Mouse (Mus musculus): Measurements from ENCODE around the gene Aph1c. TPM values are rescaled to one million over a fixed set of nuclear protein-coding genes. Genes with fewer than 3 reads are reported as not detected.

Gene Aph1c
- 4.5 and 6.2 TPM in 2 replicates for polyA plus RNA-seq (2015; fragmentation: Nextera tagmentation; extraction: Ambion mirVana)

- H3K4me1 ChIP-seq (ENCODE audit: control insufficient read depth, insufficient read depth, low read length), result peaks cover 13% of the 10 kb centered on the region
- peak; percentile 100 for ATAC-seq
- H3K9me3 ChIP-seq (ENCODE audit: control insufficient read depth, low read length), result no peaks in the 10 kb centered on the region
- WGBS, result under 1% methylated on average over 58 of the region's 58 CpGs
- no peak within 1 kb of the TSS for H3K27ac ChIP-seq (ENCODE audit: low read length)
- H3K27me3 ChIP-seq (replicated peaks; ENCODE audit: control insufficient read depth, insufficient read depth, low read length), result no peaks in the 10 kb centered on the region
- H3K4me2 ChIP-seq (ENCODE audit: low read depth, low read length), result peak within 1 kb of the TSS; percentile 99
- H3K9ac ChIP-seq (ENCODE audit: low read depth, low read length), result peak within 1 kb of the TSS; percentile 70
- H3K36me3 ChIP-seq (ENCODE audit: control insufficient read depth, insufficient read depth, low read length), result no peaks in the 10 kb centered on the region
- H3K4me3 ChIP-seq (ENCODE audit: low read length), result peak within 1 kb of the TSS; percentile 72
Measured at GRCm38 (mm10) chr9:66834318-66835096, at the start of gene Aph1c. Gene Aph1c (minus strand): TSS chr9:66834726.

- Histone ChIP-seq H3K4me1 (ENCODE audit: control insufficient read depth, insufficient read depth, low read length) (peaks cover 16% of the 10 kb centered on the region; the same call in 1 of the 2 replicates), H3K4me3 (ENCODE audit: low read length) (no peak overlapping the region), H3K9me3 (ENCODE audit: control insufficient read depth, low read length) (no peaks in the 10 kb centered on the region), H3K27me3 (replicated peaks; ENCODE audit: control insufficient read depth, insufficient read depth, low read length) (no peaks in the 10 kb centered on the region), H3K9ac (ENCODE audit: low read depth, low read length) (no peak overlapping the region), H3K27ac (ENCODE audit: low read length) (no peak overlapping the region), H3K36me3 (ENCODE audit: control insufficient read depth, insufficient read depth, low read length) (no peaks in the 10 kb centered on the region), H3K4me2 (ENCODE audit: low read depth, low read length) (no peak overlapping the region)
- whole genome bisulfite sequencing, result 80% methylated on average over 5 of the region's 5 CpGs
- ATAC-seq, result no peak
Measured at GRCm38 (mm10) chr9:66883500-66883899, 49.0 kb upstream of the Aph1c start.

GRCm38 (mm10) chr9:66882406-66882821 lies 47.9 kb upstream of the Aph1c start:
- no peaks in the 10 kb centered on the region for H3K27me3 ChIP-seq (replicated peaks; ENCODE audit: control insufficient read depth, insufficient read depth, low read length)
- H3K36me3 ChIP-seq (ENCODE audit: control insufficient read depth, insufficient read depth, low read length), result no peaks in the 10 kb centered on the region
- H3K4me2 ChIP-seq (ENCODE audit: low read depth, low read length), result no peak overlapping the region
- peaks cover 8% of the 10 kb centered on the region; the same call in 1 of the 2 replicates for H3K4me1 ChIP-seq (ENCODE audit: control insufficient read depth, insufficient read depth, low read length)
- no peak for ATAC-seq
- 57% methylated on average over 8 of the region's 8 CpGs for WGBS
- H3K27ac ChIP-seq (ENCODE audit: low read length), result no peak overlapping the region
- H3K9me3 ChIP-seq (ENCODE audit: control insufficient read depth, low read length), result no peaks in the 10 kb centered on the region
- no peak overlapping the region for H3K9ac ChIP-seq (ENCODE audit: low read depth, low read length)
- no peak overlapping the region for H3K4me3 ChIP-seq (ENCODE audit: low read length)

- 76% methylated on average over 3 of the region's 3 CpGs for WGBS
- H3K4me3 ChIP-seq (ENCODE audit: low read length), result no peak overlapping the region
- peaks cover 3% of the 10 kb centered on the region; the same call in 1 of the 2 replicates for H3K4me1 ChIP-seq (ENCODE audit: control insufficient read depth, insufficient read depth, low read length)
- no peak overlapping the region for H3K9ac ChIP-seq (ENCODE audit: low read depth, low read length)
- H3K4me2 ChIP-seq (ENCODE audit: low read depth, low read length), result no peak overlapping the region
- no peaks in the 10 kb centered on the region for H3K9me3 ChIP-seq (ENCODE audit: control insufficient read depth, low read length)
- no peaks in the 10 kb centered on the region for H3K36me3 ChIP-seq (ENCODE audit: control insufficient read depth, insufficient read depth, low read length)
- no peak overlapping the region for H3K27ac ChIP-seq (ENCODE audit: low read length)
- no peaks in the 10 kb centered on the region for H3K27me3 ChIP-seq (replicated peaks; ENCODE audit: control insufficient read depth, insufficient read depth, low read length)
- no peak for ATAC-seq
Measured at GRCm38 (mm10) chr9:66881858-66882257, 47.3 kb upstream of the Aph1c start.

- Histone ChIP-seq H3K9ac (ENCODE audit: low read depth, low read length) (no peak overlapping the region), H3K4me3 (ENCODE audit: low read length) (no peak overlapping the region), H3K36me3 (ENCODE audit: control insufficient read depth, insufficient read depth, low read length) (no peaks in the 10 kb centered on the region), H3K9me3 (ENCODE audit: control insufficient read depth, low read length) (no peaks in the 10 kb centered on the region), H3K27me3 (replicated peaks; ENCODE audit: control insufficient read depth, insufficient read depth, low read length) (no peaks in the 10 kb centered on the region), H3K4me1 (ENCODE audit: control insufficient read depth, insufficient read depth, low read length) (no peaks in the 10 kb centered on the region), H3K4me2 (ENCODE audit: low read depth, low read length) (no peak overlapping the region), H3K27ac (ENCODE audit: low read length) (no peak overlapping the region)
- no peak for ATAC-seq
- WGBS, result 89% methylated on average over 2 of the region's 2 CpGs
Measured at GRCm38 (mm10) chr9:66880752-66881151, 46.2 kb upstream of the Aph1c start.

GRCm38 (mm10) chr9:66879486-66879885 lies 45.0 kb upstream of the Aph1c start:
- ATAC-seq, result no peak
- no peaks in the 10 kb centered on the region for H3K27me3 ChIP-seq (replicated peaks; ENCODE audit: control insufficient read depth, insufficient read depth, low read length)
- H3K4me3 ChIP-seq (ENCODE audit: low read length), result no peak overlapping the region
- 77% methylated on average over 6 of the region's 6 CpGs for WGBS
- H3K27ac ChIP-seq (ENCODE audit: low read length), result no peak overlapping the region
- H3K9me3 ChIP-seq (ENCODE audit: control insufficient read depth, low read length), result no peaks in the 10 kb centered on the region
- no peaks in the 10 kb centered on the region for H3K36me3 ChIP-seq (ENCODE audit: control insufficient read depth, insufficient read depth, low read length)
- no peaks in the 10 kb centered on the region for H3K4me1 ChIP-seq (ENCODE audit: control insufficient read depth, insufficient read depth, low read length)
- H3K9ac ChIP-seq (ENCODE audit: low read depth, low read length), result no peak overlapping the region
- no peak overlapping the region for H3K4me2 ChIP-seq (ENCODE audit: low read depth, low read length)

- H3K9ac ChIP-seq (ENCODE audit: low read depth, low read length), result no peak overlapping the region
- no peak overlapping the region for H3K4me2 ChIP-seq (ENCODE audit: low read depth, low read length)
- H3K4me1 ChIP-seq (ENCODE audit: control insufficient read depth, insufficient read depth, low read length), result no peaks in the 10 kb centered on the region
- H3K9me3 ChIP-seq (ENCODE audit: control insufficient read depth, low read length), result no peaks in the 10 kb centered on the region
- no peaks in the 10 kb centered on the region for H3K36me3 ChIP-seq (ENCODE audit: control insufficient read depth, insufficient read depth, low read length)
- H3K4me3 ChIP-seq (ENCODE audit: low read length), result no peak overlapping the region
- ATAC-seq, result no peak
- H3K27ac ChIP-seq (ENCODE audit: low read length), result no peak overlapping the region
- WGBS, result 94% methylated on average over 3 of the region's 3 CpGs
- no peaks in the 10 kb centered on the region for H3K27me3 ChIP-seq (replicated peaks; ENCODE audit: control insufficient read depth, insufficient read depth, low read length)
Measured at GRCm38 (mm10) chr9:66878899-66879298, 44.4 kb upstream of the Aph1c start.

- Histone ChIP-seq H3K9ac (ENCODE audit: low read depth, low read length) (no peak overlapping the region), H3K9me3 (ENCODE audit: control insufficient read depth, low read length) (no peaks in the 10 kb centered on the region), H3K27ac (ENCODE audit: low read length) (no peak overlapping the region), H3K36me3 (ENCODE audit: control insufficient read depth, insufficient read depth, low read length) (no peaks in the 10 kb centered on the region), H3K27me3 (replicated peaks; ENCODE audit: control insufficient read depth, insufficient read depth, low read length) (no peaks in the 10 kb centered on the region), H3K4me1 (ENCODE audit: control insufficient read depth, insufficient read depth, low read length) (no peaks in the 10 kb centered on the region), H3K4me3 (ENCODE audit: low read length) (no peak overlapping the region), H3K4me2 (ENCODE audit: low read depth, low read length) (no peak overlapping the region)
- no peak for ATAC-seq
- WGBS, result 56% methylated on average over 5 of the region's 5 CpGs
Measured at GRCm38 (mm10) chr9:66876577-66876976, 42.1 kb upstream of the Aph1c start.

GRCm38 (mm10) chr9:66874297-66874696 lies 39.8 kb upstream of the Aph1c start:
- ATAC-seq, result no peak
- WGBS, result 98% methylated on average over 5 of the region's 5 CpGs
- H3K27ac ChIP-seq (ENCODE audit: low read length), result no peak overlapping the region
- H3K9me3 ChIP-seq (ENCODE audit: control insufficient read depth, low read length), result no peaks in the 10 kb centered on the region
- H3K4me1 ChIP-seq (ENCODE audit: control insufficient read depth, insufficient read depth, low read length), result no peaks in the 10 kb centered on the region
- no peak overlapping the region for H3K9ac ChIP-seq (ENCODE audit: low read depth, low read length)
- H3K4me3 ChIP-seq (ENCODE audit: low read length), result no peak overlapping the region
- no peaks in the 10 kb centered on the region for H3K27me3 ChIP-seq (replicated peaks; ENCODE audit: control insufficient read depth, insufficient read depth, low read length)
- no peak overlapping the region for H3K4me2 ChIP-seq (ENCODE audit: low read depth, low read length)
- H3K36me3 ChIP-seq (ENCODE audit: control insufficient read depth, insufficient read depth, low read length), result no peaks in the 10 kb centered on the region

GRCm38 (mm10) chr9:66873531-66873930 lies 39.0 kb upstream of the Aph1c start:
- Histone ChIP-seq H3K4me1 (ENCODE audit: control insufficient read depth, insufficient read depth, low read length) (no peaks in the 10 kb centered on the region), H3K36me3 (ENCODE audit: control insufficient read depth, insufficient read depth, low read length) (no peaks in the 10 kb centered on the region), H3K9ac (ENCODE audit: low read depth, low read length) (no peak overlapping the region), H3K27ac (ENCODE audit: low read length) (no peak overlapping the region), H3K27me3 (replicated peaks; ENCODE audit: control insufficient read depth, insufficient read depth, low read length) (no peaks in the 10 kb centered on the region), H3K9me3 (ENCODE audit: control insufficient read depth, low read length) (no peaks in the 10 kb centered on the region), H3K4me2 (ENCODE audit: low read depth, low read length) (no peak overlapping the region), H3K4me3 (ENCODE audit: low read length) (no peak overlapping the region)
- ATAC-seq, result no peak
